Mouse (Mus musculus) liver, adult 2 months (tissue): ENCODE data around the gene Agr2. TPM values are rescaled to one million over a fixed set of nuclear protein-coding genes. Genes with fewer than 3 reads are reported as not detected.

Experiments used
- DNase-seq: peaks from one replicate; pipeline ENCODE4 v3.0.0-alpha.2; 2011; ENCODE audit warnings: low read depth, low spot score; ENCODE audit errors: extremely low read depth
- H3K27ac ChIP-seq: fragments of 200-500 bp; replicated peaks from 2 replicates; pipeline ENCODE4 v1.5.1; 2012; ENCODE audit warnings: low read depth, mild to moderate bottlenecking, control low read depth, inconsistent platforms, low read length; ENCODE audit not compliant: insufficient read depth
- H3K27me3 ChIP-seq: fragments of 200-500 bp; 2 replicates; pipeline ENCODE4 v1.6.1; 2012; ENCODE audit warnings: mild to moderate bottlenecking, moderate library complexity, low read length, inconsistent platforms; ENCODE audit not compliant: control insufficient read depth, insufficient read depth
- H3K36me3 ChIP-seq: fragments of 200-500 bp; 2 replicates; pipeline ENCODE4 v1.6.1; 2012; ENCODE audit warnings: low read length, inconsistent platforms; ENCODE audit not compliant: control insufficient read depth, insufficient read depth
- H3K4me1 ChIP-seq: fragments of 200-500 bp; 2 replicates; pipeline ENCODE4 v1.6.1; 2011; ENCODE audit warnings: low read length; ENCODE audit not compliant: control insufficient read depth, insufficient read depth
- H3K4me3 ChIP-seq: fragments of 200-500 bp; 2 replicates; pipeline ENCODE4 v1.5.1; 2011; ENCODE audit warnings: low read depth, mild to moderate bottlenecking, control low read depth, low read length, moderate library complexity; ENCODE audit not compliant: insufficient read depth
- H3K79me2 ChIP-seq: fragments of 200-500 bp; 2 replicates; pipeline ENCODE4 v1.6.1; 2012; ENCODE audit warnings: inconsistent platforms, mild to moderate bottlenecking, low read length, moderate library complexity; ENCODE audit not compliant: control insufficient read depth, insufficient read depth
- H3K9ac ChIP-seq: fragments of 200-500 bp; 2 replicates; pipeline ENCODE4 v1.6.1; 2012; ENCODE audit warnings: low read depth, mild to moderate bottlenecking, control low read depth, inconsistent platforms, low read length
- CTCF ChIP-seq: fragments of 200-500 bp; IDR thresholded peaks from 2 replicates; pipeline ENCODE4 v1.5.1; 2011; ENCODE audit warnings: low read depth, low read length, control low read depth
- POLR2A ChIP-seq: fragments of 200-500 bp; IDR thresholded peaks from 2 replicates; pipeline ENCODE4 v1.6.1; 2011; ENCODE audit warnings: low read length, control low read depth; ENCODE audit not compliant: insufficient read depth; ENCODE audit errors: extremely low read depth
- WGBS: fragments of 180-500 bp; shearing (Covaris S2); methylation state at CpG from one replicate; pipeline ENCODE4 v1.1.7; 2018; 5-methylcytosine and 5-hydroxymethylcytosine counted together
- polyA plus RNA-seq: library from polyadenylated mRNA; depleted of rRNA; stranded (reverse); fragments of >200 nt; gene quantifications from 2 replicates; pipeline ENCODE4 v1.2.3, GENCODE M21; 2012
- total RNA-seq: library from RNA; depleted of rRNA; stranded (reverse); fragments of >200 nt; gene quantifications from 2 replicates; pipeline ENCODE4 v1.2.3, GENCODE M21; 2014

Gene Agr2
- total and polyA plus RNA-seq, 2 experiments, result 0.27 TPM; not detected in 1

- no peak for DNase-seq
- H3K4me1 ChIP-seq, result no peaks in the 10 kb centered on the region
- H3K27ac ChIP-seq, result no peak overlapping the region
- TF ChIP-seq POLR2A (no peak), CTCF (no peak)
- WGBS, result 77% methylated on average over 5 of the region's 5 CpGs
- H3K36me3 ChIP-seq, result no peaks in the 10 kb centered on the region
- no peaks in the 10 kb centered on the region for H3K79me2 ChIP-seq
- H3K4me3 ChIP-seq, result no peak overlapping the region
- H3K9ac ChIP-seq, result no peak overlapping the region
- H3K27me3 ChIP-seq, result no peaks in the 10 kb centered on the region
Measured at GRCm38 (mm10) chr12:36028968-36029645, 36.4 kb downstream of the Agr2 start.

GRCm38 (mm10) chr12:36029687-36030086 is 37.0 kb downstream of the Agr2 start:
- H3K27ac ChIP-seq, result no peak overlapping the region
- no peak overlapping the region for H3K4me3 ChIP-seq

GRCm38 (mm10) chr12:36030660-36031363 is 38.1 kb downstream of the Agr2 start:
- no peaks in the 10 kb centered on the region for H3K27me3 ChIP-seq
- no peak overlapping the region for H3K27ac ChIP-seq
- H3K4me3 ChIP-seq, result no peak overlapping the region
- H3K36me3 ChIP-seq, result no peaks in the 10 kb centered on the region
- no peaks in the 10 kb centered on the region for H3K4me1 ChIP-seq
- DNase-seq, result no peak
- TF ChIP-seq CTCF, result no peak
- no peak for TF ChIP-seq POLR2A
- no peaks in the 10 kb centered on the region for H3K79me2 ChIP-seq
- H3K9ac ChIP-seq, result no peak overlapping the region
- WGBS, result 92% methylated on average over 12 of the region's 12 CpGs

More at GRCm38 (mm10) chr12:36029687-36030086, 37.0 kb downstream of the Agr2 start:
- TF ChIP-seq CTCF (no peak), POLR2A (no peak)
- DNase-seq, result no peak
- no peaks in the 10 kb centered on the region for H3K79me2 ChIP-seq
- no peaks in the 10 kb centered on the region for H3K4me1 ChIP-seq
- H3K9ac ChIP-seq, result no peak overlapping the region
- no peaks in the 10 kb centered on the region for H3K27me3 ChIP-seq
- no peaks in the 10 kb centered on the region for H3K36me3 ChIP-seq
- 81% methylated on average over 4 of the region's 6 CpGs for WGBS

- no peak for TF ChIP-seq CTCF
- TF ChIP-seq POLR2A, result no peak
- 68% methylated on average over 4 of the region's 4 CpGs for WGBS
- Histone ChIP-seq H3K27ac (0 out of 2 replicates have a peak overlapping the region, but pooled peaks have one; percentile 31), H3K9ac (no peak overlapping the region), H3K4me1 (no peaks in the 10 kb centered on the region), H3K36me3 (no peaks in the 10 kb centered on the region), H3K79me2 (no peaks in the 10 kb centered on the region), H3K27me3 (no peaks in the 10 kb centered on the region), H3K4me3 (no peak overlapping the region)
- DNase-seq, result peak; percentile 10
Measured at GRCm38 (mm10) chr12:36032419-36032818, 39.7 kb downstream of the Agr2 start.

GRCm38 (mm10) chr12:36035501-36035900 is 42.8 kb downstream of the Agr2 start:
- WGBS, result 94% methylated on average over 6 of the region's 6 CpGs
- Histone ChIP-seq H3K4me1 (no peaks in the 10 kb centered on the region), H3K79me2 (no peaks in the 10 kb centered on the region), H3K4me3 (no peak overlapping the region), H3K27me3 (no peaks in the 10 kb centered on the region), H3K9ac (no peak overlapping the region), H3K36me3 (no peaks in the 10 kb centered on the region), H3K27ac (no peak overlapping the region)
- no peak for TF ChIP-seq POLR2A
- no peak for TF ChIP-seq CTCF
- DNase-seq, result no peak

GRCm38 (mm10) chr12:36036121-36036520 is 43.4 kb downstream of the Agr2 start:
- no peaks in the 10 kb centered on the region for H3K36me3 ChIP-seq
- no peaks in the 10 kb centered on the region for H3K79me2 ChIP-seq
- peaks cover 2% of the 10 kb centered on the region; the same call in 1 of the 2 replicates for H3K27me3 ChIP-seq
- no peaks in the 10 kb centered on the region for H3K4me1 ChIP-seq
- no peak overlapping the region for H3K9ac ChIP-seq
- TF ChIP-seq CTCF (no peak), POLR2A (no peak)
- no peak overlapping the region for H3K4me3 ChIP-seq
- 94% methylated on average over 7 of the region's 7 CpGs for WGBS
- no peak for DNase-seq
- no peak overlapping the region for H3K27ac ChIP-seq
